Mouse (Mus musculus): ENCODE measurements around the gene Gm49405.
"Not testable (repeated sequence)": the region's sequence is repeated elsewhere in the genome, so short reads cannot be mapped to it uniquely, and the experiment has no call there.

Gene Gm49405

DNA sequence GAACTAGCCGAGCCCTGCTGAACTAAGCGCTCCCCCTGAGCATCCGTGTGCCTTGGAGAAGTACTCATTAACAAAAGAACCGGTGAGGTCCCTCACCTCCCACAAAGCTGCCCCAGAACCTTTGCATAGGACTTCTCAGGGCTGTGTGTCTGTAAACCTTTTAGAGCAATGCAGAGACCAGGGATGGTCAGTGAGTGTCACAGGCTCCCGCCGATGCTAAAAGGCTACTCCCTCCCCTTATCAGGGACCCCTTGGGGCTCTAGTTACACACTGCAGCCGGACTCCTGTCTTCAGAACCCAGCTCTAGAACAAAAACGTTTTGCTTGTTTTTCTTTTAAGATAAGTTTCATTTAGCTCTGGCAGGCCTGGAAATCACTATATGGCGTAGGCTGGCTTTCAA, 12.6 kb downstream of the Gm49405 start:
- DNase-seq (ENCODE audit: low read depth, low spot score), result no peak

- DNase-seq (ENCODE audit: low read depth, low spot score), result no peak
Observed at GRCm38 (mm10) chr19:4014802-4015201, 14.4 kb downstream of the Gm49405 start.

GRCm38 (mm10) chr19:4015635-4016034, 15.2 kb downstream of the Gm49405 start:
- no peak for DNase-seq (ENCODE audit: low read depth, low spot score)

- DNase-seq (ENCODE audit: low read depth, low spot score), result no peak
Observed at GRCm38 (mm10) chr19:4017921-4018587, 17.6 kb downstream of the Gm49405 start.

DNA sequence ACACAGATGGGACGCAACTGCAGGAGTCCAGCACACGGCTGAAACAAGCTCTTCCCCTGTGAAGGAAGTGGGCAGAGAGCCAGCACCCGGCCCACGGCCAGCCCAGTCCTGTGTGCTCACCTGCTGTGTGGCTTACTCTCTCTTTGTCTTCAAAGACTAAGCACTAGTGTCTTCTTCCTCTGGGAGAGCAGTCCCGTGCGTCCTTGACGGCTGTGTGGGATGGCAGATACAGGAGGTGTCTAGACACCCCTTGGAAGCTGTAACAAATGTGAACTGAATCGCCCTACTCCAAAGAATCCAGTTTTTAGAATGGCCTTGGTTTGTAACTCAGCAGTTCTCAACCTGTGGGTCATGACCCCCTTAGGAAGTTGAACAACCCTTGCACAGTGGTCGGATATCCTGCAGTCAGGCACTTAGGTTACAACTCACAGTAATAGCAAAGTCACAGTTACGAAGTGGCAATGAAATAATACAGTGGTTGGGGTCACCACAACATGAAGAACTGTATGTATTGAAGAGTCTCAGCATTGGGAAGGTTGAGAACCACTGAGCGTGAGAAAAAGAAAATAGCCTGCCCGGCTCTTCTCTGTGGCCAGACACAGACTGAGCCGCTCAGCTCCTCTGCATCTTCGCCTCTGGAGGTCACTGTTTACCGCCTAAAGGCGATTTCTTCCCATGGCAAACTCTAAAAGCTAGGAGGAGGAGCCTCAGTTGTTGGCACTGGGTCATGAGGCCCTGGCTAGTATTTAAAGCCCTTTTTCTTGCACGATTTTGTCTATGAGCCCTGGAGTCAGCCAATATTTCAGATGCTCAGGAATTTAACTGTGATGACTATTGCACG, 18.5 kb downstream of the Gm49405 start:
- DNase-seq (ENCODE audit: low read depth, low spot score), result peak; percentile 67

DNA sequence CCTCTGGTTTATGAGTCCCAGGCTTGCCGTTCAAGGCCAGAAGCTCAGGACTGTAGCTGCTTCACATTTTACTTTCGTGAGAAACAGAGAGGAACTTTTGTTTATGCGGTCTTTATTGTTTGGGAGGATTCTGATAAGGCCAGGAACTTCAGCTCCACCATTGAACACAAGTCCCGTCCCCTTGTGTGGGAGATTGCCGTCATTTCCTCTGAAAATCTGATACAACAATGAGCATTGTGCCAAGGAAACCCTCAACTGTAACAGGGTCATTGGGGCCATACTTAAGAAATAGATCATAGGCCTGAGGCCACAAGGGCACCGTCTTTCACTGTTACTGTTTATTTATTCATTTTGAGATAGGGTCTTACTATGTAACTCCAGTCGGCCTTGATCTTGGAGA, 22.8 kb downstream of the Gm49405 start:
- no peak for DNase-seq (ENCODE audit: low read depth, low spot score)

GRCm38 (mm10) chr19:4027576-4027975, 27.1 kb downstream of the Gm49405 start:
- DNase-seq (ENCODE audit: low read depth, low spot score), result peak; percentile 60

GRCm38 (mm10) chr19:4032668-4033067, 32.2 kb downstream of the Gm49405 start:
- no peak for DNase-seq (ENCODE audit: low read depth, low spot score)

DNA sequence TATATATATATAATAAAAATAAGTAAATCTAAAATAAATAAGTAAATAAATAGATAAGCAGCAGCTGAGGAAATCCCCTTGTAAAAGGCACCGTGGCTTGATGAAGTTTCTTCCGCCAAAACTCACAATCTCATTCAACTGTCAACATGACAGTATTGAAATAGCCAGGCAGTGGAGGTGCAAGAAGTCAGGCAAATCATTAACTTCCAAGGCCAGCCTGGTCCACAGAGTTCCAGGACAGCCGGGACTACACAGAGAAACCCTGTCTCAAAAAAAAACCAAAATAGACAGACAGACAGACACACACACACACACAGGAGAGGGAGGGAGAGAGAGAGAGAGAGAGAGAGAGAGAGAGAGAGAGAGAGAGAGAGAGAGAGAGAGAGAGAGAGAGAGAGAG, 32.9 kb downstream of the Gm49405 start:
- no peak for DNase-seq (ENCODE audit: low read depth, low spot score)

- DNase-seq (ENCODE audit: low read depth, low spot score), result no peak
Observed at GRCm38 (mm10) chr19:4033742-4034141, 33.3 kb downstream of the Gm49405 start.

DNA sequence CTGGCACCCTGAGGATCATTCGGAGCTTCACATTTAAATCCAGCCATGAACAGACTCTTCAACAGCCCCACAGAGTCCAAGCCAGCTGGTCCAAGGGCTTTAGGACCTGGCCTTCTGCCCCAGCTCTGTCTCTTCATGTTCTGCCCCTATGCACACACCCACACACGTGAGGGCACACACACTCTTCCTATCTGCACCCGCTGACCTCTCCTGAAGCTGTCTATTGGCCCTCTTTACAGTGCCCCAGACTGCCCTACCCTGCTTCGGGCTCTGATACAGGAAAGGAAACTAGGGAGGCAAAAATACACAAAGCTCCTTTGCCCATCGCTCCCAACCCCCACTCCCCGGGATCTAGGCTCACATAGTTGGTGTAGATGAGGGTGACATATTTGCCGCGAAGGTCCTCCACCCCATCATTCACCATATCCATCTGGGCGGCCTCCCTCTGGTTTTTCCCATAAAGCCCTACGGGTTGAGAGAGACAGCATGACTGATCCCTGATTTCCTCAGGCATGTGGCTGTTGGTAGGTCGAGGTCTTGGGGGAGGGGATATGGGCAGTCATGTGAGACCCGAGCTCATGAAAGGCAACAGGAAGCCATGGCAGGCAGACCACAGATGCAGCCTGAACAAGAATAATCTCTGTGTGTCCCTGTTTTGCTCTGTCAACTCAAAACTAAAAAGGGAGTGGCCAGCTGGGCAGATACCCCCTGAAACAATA, 36.1 kb downstream of the Gm49405 start:
- DNase-seq (ENCODE audit: low read depth, low spot score), result no peak

- DNase-seq (ENCODE audit: low read depth, low spot score), result not testable (repeated sequence)
Observed at GRCm38 (mm10) chr19:4037154-4037787, 36.8 kb downstream of the Gm49405 start.

- DNase-seq (ENCODE audit: low read depth, low spot score), result peak; percentile 80
Observed at GRCm38 (mm10) chr19:4037788-4038232, 37.4 kb downstream of the Gm49405 start, which contains the start of gene Gstp1. Gstp1 (minus strand) TSS chr19:4037985.

- not testable (repeated sequence) for DNase-seq (ENCODE audit: low read depth, low spot score)
Observed at GRCm38 (mm10) chr19:4040941-4041340, 40.5 kb downstream of the Gm49405 start.

- DNase-seq (ENCODE audit: low read depth, low spot score), result not testable (repeated sequence)
Observed at GRCm38 (mm10) chr19:4041500-4041899, 41.1 kb downstream of the Gm49405 start.

DNA sequence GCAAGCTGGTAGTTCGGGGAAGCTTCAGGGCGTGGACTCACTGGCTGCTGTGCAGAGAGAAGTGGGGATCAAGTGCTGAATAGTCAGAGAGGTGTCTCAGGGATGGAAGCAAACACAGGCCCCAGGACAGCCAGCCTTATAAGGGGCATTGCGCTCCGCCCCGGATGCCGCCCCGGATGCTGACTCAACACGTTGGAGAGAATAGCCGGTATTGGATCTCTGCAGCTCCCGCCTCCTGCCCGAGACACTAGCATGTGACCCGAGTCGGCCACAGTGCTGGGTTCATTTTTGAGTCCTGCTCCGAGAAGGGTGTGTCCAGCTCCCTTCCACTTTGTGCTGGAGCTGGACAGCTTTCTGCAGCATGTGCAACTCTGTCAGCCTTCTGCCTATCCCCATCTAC, 41.7 kb downstream of the Gm49405 start:
- no peak for DNase-seq (ENCODE audit: low read depth, low spot score)

DNA sequence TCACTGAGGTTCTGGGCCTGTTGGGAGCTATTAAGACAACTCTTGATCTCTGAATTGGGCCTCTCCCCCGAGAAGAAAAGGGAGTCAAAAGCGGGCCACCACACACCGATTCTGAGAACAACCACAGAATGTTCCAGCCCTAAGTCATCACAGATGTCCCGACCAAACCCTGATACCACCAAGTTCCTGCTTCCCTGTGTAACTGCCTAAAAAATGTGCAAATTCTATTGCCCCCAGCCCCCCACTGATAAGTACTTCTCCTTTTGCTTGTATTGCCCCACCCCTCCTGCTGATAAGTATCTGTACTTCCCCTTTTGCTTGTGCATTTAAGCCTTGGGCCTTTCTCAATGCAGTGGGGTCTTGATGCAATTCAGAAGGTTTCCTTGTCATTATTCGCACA, 43.7 kb downstream of the Gm49405 start:
- DNase-seq (ENCODE audit: low read depth, low spot score), result not testable (repeated sequence)

DNA sequence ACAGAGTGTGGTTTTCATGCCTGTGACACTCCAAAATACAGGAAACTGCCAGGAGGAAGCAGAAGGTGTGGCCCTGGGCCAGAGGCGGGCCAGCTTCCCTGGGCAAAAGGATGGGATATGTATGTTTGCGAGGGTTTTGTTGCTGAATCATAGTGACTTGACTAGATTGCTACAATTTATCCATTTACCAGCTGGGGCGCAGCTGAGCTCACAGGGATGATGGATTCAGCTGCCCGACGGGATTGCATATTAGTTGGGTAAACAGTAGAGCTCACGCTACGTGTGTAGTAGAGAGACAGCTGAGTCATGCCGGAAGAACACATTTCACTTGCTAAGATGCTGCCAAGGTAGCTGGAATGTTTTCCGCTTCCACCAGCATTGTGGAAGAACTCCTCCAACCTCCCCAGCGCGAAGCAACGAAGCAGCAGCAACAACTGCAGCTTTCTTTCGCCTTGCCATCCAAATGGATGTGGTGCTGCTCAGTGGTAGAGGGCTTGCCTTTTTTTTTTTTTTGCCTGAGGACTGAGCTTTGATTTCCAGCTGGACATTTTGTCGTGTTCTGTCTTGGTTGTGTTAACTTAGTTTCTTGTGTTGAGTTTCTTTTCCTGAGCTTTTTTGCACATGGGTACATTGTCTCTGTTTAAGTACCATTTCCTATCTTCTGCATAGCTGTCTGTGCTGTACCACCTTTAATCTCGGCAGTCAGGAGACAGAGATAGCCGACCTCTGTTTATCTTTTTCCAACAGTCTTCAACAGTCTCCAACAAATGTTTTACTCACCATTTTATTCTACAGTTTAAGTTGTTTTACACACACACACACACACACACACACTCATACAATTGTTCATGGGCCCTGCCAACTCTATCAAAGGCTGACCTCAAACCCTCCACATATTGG, 45.8 kb downstream of the Gm49405 start, which contains the start of gene Gstp2:
Gene Gstp2 (minus strand): TSS at position 58 of the 900 bp plus-strand sequence.
- peak; percentile 92 for DNase-seq (ENCODE audit: low read depth, low spot score)

- DNase-seq (ENCODE audit: low read depth, low spot score), result no peak
Observed at GRCm38 (mm10) chr19:4046866-4047254, 46.4 kb downstream of the Gm49405 start.

- peak; percentile 54 for DNase-seq (ENCODE audit: low read depth, low spot score)
Observed at GRCm38 (mm10) chr19:4047859-4048258, 47.4 kb downstream of the Gm49405 start.

Data from telencephalon, adult 2 months (tissue).